Mouse (Mus musculus) embryonic facial prominence, embryonic 14.5 days (tissue): ENCODE measurements around the gene Shmt2. TPM values are rescaled to one million over a fixed set of nuclear protein-coding genes. Genes with fewer than 3 reads are reported as not detected.

Experiments
- ATAC-seq: fragments of 200-750 bp; cut with Nextera tagmentation; 2 replicates; pipeline ENCODE4 v1.8.0; 2017; ENCODE audit warnings: low read depth, moderate number of reproducible peaks, moderate TSS enrichment
- DNase-seq: peaks from one replicate; pipeline ENCODE4 v3.0.0-alpha.2; 2015; ENCODE audit warnings: low spot score
- H3K27ac ChIP-seq: fragments of 300-500 bp; sonication (generic); replicated peaks from 2 replicates; pipeline ENCODE4 v1.5.1; 2014; ENCODE audit warnings: low read depth, mild to moderate bottlenecking, low read length, moderate library complexity
- H3K27me3 ChIP-seq: fragments of 300-500 bp; sonication (generic); replicated peaks from 2 replicates; pipeline ENCODE4 v1.6.1; 2014; ENCODE audit warnings: low read length; ENCODE audit not compliant: control insufficient read depth, insufficient read depth
- H3K36me3 ChIP-seq: fragments of 300-500 bp; sonication (generic); 2 replicates; pipeline ENCODE4 v1.6.1; 2014; ENCODE audit warnings: low read length, mixed read lengths; ENCODE audit not compliant: control insufficient read depth, insufficient read depth
- H3K4me1 ChIP-seq: fragments of 300-500 bp; sonication (generic); 2 replicates; pipeline ENCODE4 v1.6.1; 2014; ENCODE audit warnings: antibody characterized with exemption, low read length; ENCODE audit not compliant: control insufficient read depth, insufficient read depth
- H3K4me2 ChIP-seq: fragments of 300-500 bp; sonication (generic); 2 replicates; pipeline ENCODE4 v1.6.1; 2014; ENCODE audit warnings: low read depth, mild to moderate bottlenecking, low read length, moderate library complexity, mixed read lengths
- H3K4me3 ChIP-seq: fragments of 300-500 bp; sonication (generic); 2 replicates; pipeline ENCODE4 v1.5.1; 2014; ENCODE audit warnings: low read depth, mild to moderate bottlenecking, low read length
- H3K9ac ChIP-seq: fragments of 300-500 bp; sonication (generic); 2 replicates; pipeline ENCODE4 v1.6.1; 2014; ENCODE audit warnings: low read depth, mild to moderate bottlenecking, low read length, moderate library complexity, mixed read lengths
- H3K9me3 ChIP-seq: fragments of 300-500 bp; sonication (generic); 2 replicates; pipeline ENCODE4 v1.6.1; 2016; ENCODE audit warnings: low read length; ENCODE audit not compliant: control insufficient read depth
- WGBS: fragments of 180-500 bp; shearing (Covaris S2); extraction: QIAGEN DNeasy Blood & Tissue Kit; methylation state at CpG from one replicate; pipeline ENCODE4 v1.1.7; 2014; 5-methylcytosine and 5-hydroxymethylcytosine counted together
- polyA plus RNA-seq: library from polyadenylated mRNA; unstranded; fragments of >200 nt; fragmentation: Nextera tagmentation; extraction: Ambion mirVana; gene quantifications from 2 replicates; pipeline ENCODE4 v1.2.1, GENCODE M21; 2014

Gene Shmt2
- polyA plus RNA-seq, 1 experiment from 2014 or later: 80.0 TPM

- no peak overlapping the region for H3K9ac ChIP-seq
- H3K27me3 ChIP-seq: peaks cover 85% of the 10 kb centered on the region
- ATAC-seq (peak; percentile 34; the same call in 1 of the 2 replicates), DNase-seq (peak; percentile 44)
- no peak overlapping the region for H3K27ac ChIP-seq
- peak overlapping the region; percentile 28 for H3K4me3 ChIP-seq
- H3K36me3 ChIP-seq: no peaks in the 10 kb centered on the region
- H3K4me1 ChIP-seq: peaks cover 33% of the 10 kb centered on the region
- WGBS: 2% methylated on average over 21 of the region's 26 CpGs
- no peaks in the 10 kb centered on the region for H3K9me3 ChIP-seq
- H3K4me2 ChIP-seq: peak overlapping the region; percentile 49
Measured at GRCm38 (mm10) chr10:127526681-127527080, 4.4 kb upstream of the Shmt2 start.

- Histone ChIP-seq H3K4me1 (peaks cover 35% of the 10 kb centered on the region), H3K4me3 (peak overlapping the region; percentile 28), H3K27ac (no peak overlapping the region), H3K9me3 (no peaks in the 10 kb centered on the region), H3K9ac (no peak overlapping the region), H3K4me2 (peak overlapping the region; percentile 49), H3K36me3 (no peaks in the 10 kb centered on the region), H3K27me3 (peaks cover 79% of the 10 kb centered on the region)
- under 1% methylated on average over 20 of the region's 26 CpGs for WGBS
- ATAC-seq (no peak), DNase-seq (peak; percentile 47)
Measured at GRCm38 (mm10) chr10:127526048-127526447, 3.8 kb upstream of the Shmt2 start.

- Histone ChIP-seq H3K4me3 (peak overlapping the region; percentile 14; the same call in 1 of the 2 replicates), H3K4me2 (peak overlapping the region; percentile 16; the same call in 1 of the 2 replicates), H3K27ac (no peak overlapping the region), H3K4me1 (peaks cover 33% of the 10 kb centered on the region), H3K36me3 (peaks cover 8% of the 10 kb centered on the region; the same call in 1 of the 2 replicates), H3K9me3 (no peaks in the 10 kb centered on the region), H3K9ac (no peak overlapping the region), H3K27me3 (peaks cover 66% of the 10 kb centered on the region)
- DNase-seq (no peak), ATAC-seq (no peak)
- WGBS: 2% methylated on average over 15 of the region's 23 CpGs
Measured at GRCm38 (mm10) chr10:127524646-127525255, 2.5 kb upstream of the Shmt2 start.

- peak overlapping the region; percentile 58 for H3K4me3 ChIP-seq
- DNase-seq: no peak
- peaks cover 35% of the 10 kb centered on the region for H3K36me3 ChIP-seq
- peaks cover 34% of the 10 kb centered on the region for H3K4me1 ChIP-seq
- WGBS: 5% methylated on average over 12 of the region's 12 CpGs
- peak overlapping the region; percentile 92 for H3K4me2 ChIP-seq
- peak overlapping the region; percentile 66 for H3K9ac ChIP-seq
- H3K27ac ChIP-seq: no peak overlapping the region
- ATAC-seq: peak; percentile 4; the same call in 1 of the 2 replicates
- no peaks in the 10 kb centered on the region for H3K9me3 ChIP-seq
- H3K27me3 ChIP-seq: peaks cover 40% of the 10 kb centered on the region
Measured at GRCm38 (mm10) chr10:127521611-127522080, 598 bp downstream of the Shmt2 start.

GRCm38 (mm10) chr10:127520714-127521357, 1.4 kb downstream of the Shmt2 start:
- peaks cover 34% of the 10 kb centered on the region for H3K4me1 ChIP-seq
- peaks cover 37% of the 10 kb centered on the region for H3K27me3 ChIP-seq
- peak overlapping the region; percentile 58; the same call in 1 of the 2 replicates for H3K4me3 ChIP-seq
- no peaks in the 10 kb centered on the region for H3K9me3 ChIP-seq
- H3K4me2 ChIP-seq: peak overlapping the region; percentile 92
- H3K27ac ChIP-seq: no peak overlapping the region
- ATAC-seq (no peak), DNase-seq (no peak)
- H3K9ac ChIP-seq: peak overlapping the region; percentile 66; the same call in 1 of the 2 replicates
- WGBS: 79% methylated on average over 20 of the region's 20 CpGs
- peaks cover 35% of the 10 kb centered on the region for H3K36me3 ChIP-seq

GRCm38 (mm10) chr10:127519903-127520713, 2.1 kb downstream of the Shmt2 start:
- H3K27ac ChIP-seq: no peak overlapping the region
- H3K4me3 ChIP-seq: no peak overlapping the region
- no peaks in the 10 kb centered on the region for H3K9me3 ChIP-seq
- ATAC-seq (no peak), DNase-seq (no peak)
- no peak overlapping the region for H3K9ac ChIP-seq
- 94% methylated on average over 36 of the region's 37 CpGs for WGBS
- H3K36me3 ChIP-seq: peaks cover 35% of the 10 kb centered on the region
- H3K4me2 ChIP-seq: peak overlapping the region; percentile 92; the same call in 1 of the 2 replicates
- H3K27me3 ChIP-seq: peaks cover 37% of the 10 kb centered on the region
- peaks cover 33% of the 10 kb centered on the region for H3K4me1 ChIP-seq

- H3K9ac ChIP-seq: no peak overlapping the region
- H3K4me1 ChIP-seq: peaks cover 28% of the 10 kb centered on the region
- peaks cover 37% of the 10 kb centered on the region for H3K27me3 ChIP-seq
- 93% methylated on average over 25 of the region's 26 CpGs for WGBS
- H3K4me3 ChIP-seq: no peak overlapping the region
- H3K4me2 ChIP-seq: no peak overlapping the region
- DNase-seq (no peak), ATAC-seq (no peak)
- peaks cover 35% of the 10 kb centered on the region for H3K36me3 ChIP-seq
- no peaks in the 10 kb centered on the region for H3K9me3 ChIP-seq
- no peak overlapping the region for H3K27ac ChIP-seq
Measured at GRCm38 (mm10) chr10:127519041-127519701, 3.1 kb downstream of the Shmt2 start.

GRCm38 (mm10) chr10:127517941-127518340, 4.3 kb downstream of the Shmt2 start:
- no peak for DNase-seq
- no peak overlapping the region for H3K9ac ChIP-seq
- H3K4me2 ChIP-seq: no peak overlapping the region
- WGBS: 95% methylated on average over 22 of the region's 22 CpGs
- H3K27ac ChIP-seq: no peak overlapping the region
- no peaks in the 10 kb centered on the region for H3K9me3 ChIP-seq
- peaks cover 35% of the 10 kb centered on the region for H3K36me3 ChIP-seq
- H3K4me3 ChIP-seq: no peak overlapping the region
- H3K4me1 ChIP-seq: peaks cover 40% of the 10 kb centered on the region
- no peak for ATAC-seq
- H3K27me3 ChIP-seq: peaks cover 42% of the 10 kb centered on the region
